Mouse (Mus musculus): Measurements from ENCODE around the gene H2-DMb2. TPM values are rescaled to one million over a fixed set of nuclear protein-coding genes. Genes with fewer than 3 reads are reported as not detected.

H2-DMb2 gene
- 0.17 and 0.23 TPM in 2 replicates for polyA plus RNA-seq (2016; fragmentation: Nextera tagmentation; extraction: Ambion mirVana)

DNA sequence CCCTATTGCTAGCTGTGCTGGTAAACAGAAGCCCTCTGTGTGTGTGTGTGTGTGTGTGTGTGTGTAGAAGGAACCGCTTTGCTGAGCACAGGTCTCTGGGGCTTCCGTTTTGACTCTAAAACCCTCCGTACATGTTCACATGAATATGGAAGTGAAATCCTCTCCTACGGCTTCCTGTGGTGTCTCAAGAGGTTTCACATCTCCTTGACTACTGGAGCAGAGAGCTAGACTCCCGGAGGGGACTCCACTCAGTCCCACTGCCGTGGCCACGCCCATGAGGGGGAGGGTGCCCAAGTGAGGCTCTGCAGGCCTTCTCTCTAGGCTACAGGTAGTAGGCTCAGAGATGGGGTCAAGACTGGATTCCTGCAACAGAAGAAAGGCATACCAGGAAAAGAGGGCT lies at the start of gene H2-DMb2:
Gene H2-DMb2, plus strand, starts transcription at position 275 of the 400 bp plus-strand sequence.
- Histone ChIP-seq H3K4me2 (replicated peaks) (no peak within 1 kb of the TSS), H3K9ac (no peak within 1 kb of the TSS), H3K4me1 (peaks cover 13% of the 10 kb centered on the region), H3K4me3 (no peak within 1 kb of the TSS), H3K9me3 (no peaks in the 10 kb centered on the region), H3K27ac (no peak within 1 kb of the TSS), H3K27me3 (replicated peaks) (peaks cover 34% of the 10 kb centered on the region), H3K36me3 (no peaks in the 10 kb centered on the region)
- 42% methylated on average over 7 of the region's 7 CpGs for WGBS
- ATAC-seq (ENCODE audit: low FRiP score, low read depth), result no peak

DNA sequence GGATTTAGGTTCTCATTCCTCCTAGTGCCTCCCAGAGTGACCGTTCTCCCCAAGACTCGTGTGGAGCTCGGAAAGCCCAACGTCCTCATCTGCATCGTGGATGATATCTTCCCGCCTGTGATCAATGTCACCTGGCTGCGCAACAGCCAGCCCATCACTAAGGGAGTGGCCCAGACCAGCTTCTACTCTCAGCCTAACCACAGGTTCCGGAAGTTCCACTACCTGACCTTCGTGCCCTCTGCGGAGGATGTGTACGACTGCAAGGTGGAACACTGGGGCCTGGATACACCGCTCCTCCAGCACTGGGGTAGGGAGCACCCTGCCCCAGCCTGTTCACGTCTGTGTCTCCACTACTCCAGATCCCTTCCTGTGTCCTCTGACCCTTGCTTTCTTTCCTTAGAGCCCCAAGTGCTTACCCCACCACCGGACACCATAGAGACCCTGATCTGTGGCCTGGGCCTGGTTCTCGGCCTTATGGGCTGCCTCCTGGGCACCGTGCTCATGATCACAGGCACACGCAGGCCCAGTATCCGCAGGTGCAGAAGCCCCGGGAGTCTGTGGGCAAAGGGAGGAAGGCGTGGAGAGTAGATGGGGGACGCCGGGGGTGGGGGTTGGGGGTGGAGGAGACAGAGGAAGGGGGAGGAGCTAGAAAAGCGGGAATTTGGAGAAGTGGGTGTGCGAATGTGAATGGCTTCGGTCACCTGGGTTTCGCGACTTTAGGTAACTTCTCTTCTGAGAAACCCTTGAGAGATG lies 48.6 kb upstream of the H2-DMb2 start:
- Histone ChIP-seq H3K36me3 (no peaks in the 10 kb centered on the region), H3K4me1 (no peaks in the 10 kb centered on the region), H3K27me3 (replicated peaks) (no peaks in the 10 kb centered on the region), H3K9ac (no peak overlapping the region), H3K27ac (no peak overlapping the region), H3K4me2 (replicated peaks) (no peak overlapping the region), H3K9me3 (no peaks in the 10 kb centered on the region; the same call in 1 of the 2 replicates), H3K4me3 (no peak overlapping the region)
- ATAC-seq (ENCODE audit: low FRiP score, low read depth), result no peak
- WGBS, result 89% methylated on average over 27 of the region's 27 CpGs

DNA sequence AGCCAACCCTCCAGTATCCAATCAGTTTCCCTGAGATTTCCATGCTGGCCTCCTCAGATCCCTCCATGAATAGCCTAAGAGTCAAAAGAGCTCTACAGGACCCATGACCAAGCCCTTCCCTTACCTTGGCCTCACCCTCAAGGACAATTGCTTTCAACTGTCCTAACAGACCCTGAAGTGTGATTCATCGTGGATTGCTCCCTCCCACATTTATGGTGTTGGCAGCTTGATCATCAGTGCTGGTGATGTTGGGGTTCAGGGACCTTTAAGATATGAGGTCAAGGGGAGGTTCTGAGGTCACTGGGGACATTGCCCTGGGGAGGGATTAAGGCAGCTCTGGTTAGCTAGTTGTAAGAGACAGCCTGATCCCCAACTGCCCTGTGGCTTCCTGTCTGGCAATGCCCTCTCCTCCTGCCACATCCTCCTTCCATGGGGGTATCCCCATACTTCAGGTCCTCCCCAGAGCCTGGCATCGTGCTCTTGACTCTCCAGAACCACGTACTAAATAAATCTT lies 46.6 kb upstream of the H2-DMb2 start:
- Histone ChIP-seq H3K9ac (no peak overlapping the region), H3K4me1 (no peaks in the 10 kb centered on the region), H3K36me3 (no peaks in the 10 kb centered on the region), H3K9me3 (no peaks in the 10 kb centered on the region; the same call in 1 of the 2 replicates), H3K27me3 (replicated peaks) (no peaks in the 10 kb centered on the region), H3K4me3 (no peak overlapping the region), H3K4me2 (replicated peaks) (no peak overlapping the region), H3K27ac (no peak overlapping the region)
- 79% methylated on average over 3 of the region's 3 CpGs for WGBS
- no peak for ATAC-seq (ENCODE audit: low FRiP score, low read depth)

DNA sequence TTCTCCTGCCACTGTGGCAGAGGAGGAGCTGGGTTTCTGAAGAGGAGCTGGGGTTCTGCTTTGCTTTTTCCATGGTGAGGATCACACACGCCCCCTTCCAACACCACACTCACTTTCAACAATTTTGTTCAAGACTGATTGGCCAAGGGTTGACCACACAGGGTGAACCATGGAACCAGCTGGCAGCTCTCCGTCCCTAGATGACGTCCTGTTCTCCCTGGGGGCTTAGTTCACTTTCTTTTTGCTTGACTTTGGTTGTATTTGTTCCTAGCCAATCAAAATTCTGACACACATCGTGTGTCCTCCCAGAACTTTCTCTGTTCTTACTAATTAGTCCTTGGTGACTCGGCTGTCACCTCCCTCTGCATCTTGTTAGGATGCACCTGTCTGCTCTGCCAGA lies 45.8 kb upstream of the H2-DMb2 start:
- Histone ChIP-seq H3K4me1 (no peaks in the 10 kb centered on the region), H3K36me3 (no peaks in the 10 kb centered on the region), H3K27ac (no peak overlapping the region), H3K4me3 (no peak overlapping the region), H3K27me3 (replicated peaks) (no peaks in the 10 kb centered on the region), H3K9ac (no peak overlapping the region), H3K9me3 (no peaks in the 10 kb centered on the region; the same call in 1 of the 2 replicates), H3K4me2 (replicated peaks) (no peak overlapping the region)
- WGBS, result 72% methylated on average over 5 of the region's 5 CpGs
- no peak for ATAC-seq (ENCODE audit: low FRiP score, low read depth)

GRCm38 (mm10) chr17:34098709-34099479 lies 44.2 kb upstream of the H2-DMb2 start:
- Histone ChIP-seq H3K4me2 (replicated peaks) (no peak overlapping the region), H3K36me3 (no peaks in the 10 kb centered on the region), H3K27ac (no peak overlapping the region), H3K4me1 (no peaks in the 10 kb centered on the region), H3K4me3 (no peak overlapping the region), H3K9ac (no peak overlapping the region), H3K9me3 (no peaks in the 10 kb centered on the region; the same call in 1 of the 2 replicates), H3K27me3 (replicated peaks) (no peaks in the 10 kb centered on the region)
- ATAC-seq (ENCODE audit: low FRiP score, low read depth), result no peak
- WGBS, result 63% methylated on average over 10 of the region's 10 CpGs

- H3K4me3 ChIP-seq, result no peak overlapping the region
- H3K9ac ChIP-seq, result no peak overlapping the region
- H3K9me3 ChIP-seq, result no peaks in the 10 kb centered on the region; the same call in 1 of the 2 replicates
- WGBS, result 67% methylated on average over 5 of the region's 5 CpGs
- H3K27me3 ChIP-seq (replicated peaks), result no peaks in the 10 kb centered on the region
- no peaks in the 10 kb centered on the region for H3K36me3 ChIP-seq
- no peak overlapping the region for H3K27ac ChIP-seq
- no peak overlapping the region for H3K4me2 ChIP-seq (replicated peaks)
- no peaks in the 10 kb centered on the region for H3K4me1 ChIP-seq
- ATAC-seq (ENCODE audit: low FRiP score, low read depth), result no peak
These were observed 43.6 kb upstream of the H2-DMb2 start for GRCm38 (mm10) chr17:34099531-34099930.

- no peak overlapping the region for H3K9ac ChIP-seq
- H3K9me3 ChIP-seq, result no peaks in the 10 kb centered on the region; the same call in 1 of the 2 replicates
- WGBS, result 33% methylated on average over 5 of the region's 5 CpGs
- H3K4me3 ChIP-seq, result 0 out of 2 replicates have a peak overlapping the region, but pooled peaks have one; percentile 8
- no peaks in the 10 kb centered on the region for H3K4me1 ChIP-seq
- no peaks in the 10 kb centered on the region for H3K27me3 ChIP-seq (replicated peaks)
- ATAC-seq (ENCODE audit: low FRiP score, low read depth), result peak; percentile 13
- H3K27ac ChIP-seq, result no peak overlapping the region
- no peaks in the 10 kb centered on the region for H3K36me3 ChIP-seq
- peak overlapping the region; percentile 46; the same call in 1 of the 2 replicates for H3K4me2 ChIP-seq (replicated peaks)
These were observed 41.9 kb upstream of the H2-DMb2 start for GRCm38 (mm10) chr17:34101185-34101584.

DNA sequence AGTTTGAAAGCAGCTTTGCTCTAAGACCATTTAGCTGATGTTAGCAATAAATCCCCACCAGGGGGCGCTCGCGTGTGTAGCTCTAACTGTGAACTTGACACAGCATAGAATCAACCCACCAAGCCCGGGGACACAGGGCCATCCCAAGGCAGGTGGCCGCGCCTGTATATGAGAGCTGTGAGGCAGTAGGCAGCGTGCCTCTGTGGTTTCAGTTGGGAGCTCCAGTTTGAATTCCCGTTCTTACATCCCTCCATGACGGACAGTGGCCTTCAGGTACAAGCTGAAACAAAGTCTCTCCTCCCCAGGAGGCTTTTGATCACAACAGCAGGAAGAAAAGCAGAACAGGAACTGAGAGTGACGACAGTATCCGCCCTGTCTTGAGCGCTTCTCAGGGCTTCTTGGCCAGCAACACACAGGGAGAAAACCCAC lies 41.5 kb upstream of the H2-DMb2 start:
- Histone ChIP-seq H3K4me1 (no peaks in the 10 kb centered on the region), H3K27me3 (replicated peaks) (no peaks in the 10 kb centered on the region), H3K36me3 (no peaks in the 10 kb centered on the region), H3K9ac (no peak overlapping the region), H3K4me3 (0 out of 2 replicates have a peak overlapping the region, but pooled peaks have one; percentile 8), H3K4me2 (replicated peaks) (peak overlapping the region; percentile 46), H3K9me3 (no peaks in the 10 kb centered on the region; the same call in 1 of the 2 replicates), H3K27ac (no peak overlapping the region)
- peak; percentile 80 for ATAC-seq (ENCODE audit: low FRiP score, low read depth)
- 9% methylated on average over 12 of the region's 12 CpGs for WGBS

DNA sequence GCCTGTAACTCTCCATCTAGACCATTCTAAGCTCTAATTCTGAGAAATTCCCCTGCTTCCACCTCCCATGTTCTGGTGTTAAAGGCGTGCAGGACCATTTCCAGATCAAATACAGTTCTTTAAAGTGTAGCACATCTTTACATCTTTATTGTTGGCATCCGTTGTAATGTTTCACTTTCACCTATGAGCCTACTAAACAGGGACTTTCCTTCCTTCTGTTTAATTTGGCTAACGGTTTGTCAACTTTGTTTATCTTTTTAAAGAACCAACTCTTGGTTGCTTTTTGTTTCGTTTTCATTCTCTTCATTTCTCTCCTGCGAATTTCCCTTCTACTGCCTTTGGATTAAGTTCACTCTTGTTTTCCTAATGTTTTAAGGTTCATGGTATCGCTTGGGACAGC lies 40.3 kb upstream of the H2-DMb2 start:
- Histone ChIP-seq H3K4me1 (no peaks in the 10 kb centered on the region), H3K4me2 (replicated peaks) (no peak overlapping the region), H3K9me3 (no peaks in the 10 kb centered on the region; the same call in 1 of the 2 replicates), H3K27me3 (replicated peaks) (no peaks in the 10 kb centered on the region), H3K36me3 (no peaks in the 10 kb centered on the region), H3K27ac (no peak overlapping the region), H3K9ac (no peak overlapping the region), H3K4me3 (no peak overlapping the region)
- 86% methylated on average over 6 of the region's 6 CpGs for WGBS
- no peak for ATAC-seq (ENCODE audit: low FRiP score, low read depth)

DNA sequence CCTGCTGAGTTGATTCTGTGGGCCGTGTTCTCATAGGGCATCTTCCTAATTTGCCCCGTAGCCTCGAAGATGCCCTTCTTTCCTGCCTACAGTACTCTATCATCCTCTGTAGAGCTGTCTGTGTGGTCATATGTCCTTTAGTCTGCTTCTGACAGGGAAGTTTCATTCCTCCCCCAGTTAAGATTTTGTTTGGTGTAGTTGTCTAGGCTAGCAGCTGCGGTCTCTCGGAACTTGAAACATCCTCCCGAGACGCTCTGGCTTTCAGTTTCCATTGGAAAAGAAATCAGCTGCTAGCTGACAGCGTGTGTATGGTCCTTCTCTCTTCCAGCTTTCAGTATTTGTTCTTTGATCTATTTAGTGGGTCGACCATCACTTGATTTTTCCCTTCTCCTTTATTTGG lies 38.3 kb upstream of the H2-DMb2 start:
- H3K4me3 ChIP-seq, result no peak overlapping the region
- H3K27me3 ChIP-seq (replicated peaks), result no peaks in the 10 kb centered on the region
- ATAC-seq (ENCODE audit: low FRiP score, low read depth), result no peak
- no peak overlapping the region for H3K27ac ChIP-seq
- no peak overlapping the region for H3K9ac ChIP-seq
- H3K36me3 ChIP-seq, result peaks cover 9% of the 10 kb centered on the region; the same call in 1 of the 2 replicates
- no peaks in the 10 kb centered on the region; the same call in 1 of the 2 replicates for H3K9me3 ChIP-seq
- no peaks in the 10 kb centered on the region for H3K4me1 ChIP-seq
- WGBS, result 87% methylated on average over 9 of the region's 9 CpGs
- H3K4me2 ChIP-seq (replicated peaks), result no peak overlapping the region

- Histone ChIP-seq H3K4me1 (no peaks in the 10 kb centered on the region; the same call in 1 of the 2 replicates), H3K4me3 (no peak overlapping the region), H3K9ac (no peak overlapping the region), H3K27me3 (replicated peaks) (no peaks in the 10 kb centered on the region), H3K4me2 (replicated peaks) (no peak overlapping the region), H3K36me3 (peaks cover 25% of the 10 kb centered on the region), H3K9me3 (no peaks in the 10 kb centered on the region; the same call in 1 of the 2 replicates), H3K27ac (no peak overlapping the region)
- no peak for ATAC-seq (ENCODE audit: low FRiP score, low read depth)
- 88% methylated on average over 7 of the region's 7 CpGs for WGBS
These were observed 36.6 kb upstream of the H2-DMb2 start for GRCm38 (mm10) chr17:34106555-34106954.
